Mouse (Mus musculus): Measurements from ENCODE around the gene Olfr281. TPM values are rescaled to one million over a fixed set of nuclear protein-coding genes. Genes with fewer than 3 reads are reported as not detected.
A peak's percentile ranks its signal among the peaks of the same experiment; 100 is the strongest.

Gene Olfr281
- polyA plus RNA-seq, 1 experiment from 2014 or later = not detected

GRCm38 (mm10) chr15:98448521-98448920, 3.9 kb upstream of the Olfr281 start:
- Histone ChIP-seq H3K4me1 (ENCODE audit: insufficient read depth, low read depth, low read length) (no peaks in the 10 kb centered on the region), H3K9ac (replicated peaks; ENCODE audit: low read depth) (no peak overlapping the region), H3K4me2 (replicated peaks; ENCODE audit: low read depth, low read length) (no peak overlapping the region), H3K36me3 (ENCODE audit: insufficient read depth, low read length) (no peaks in the 10 kb centered on the region), H3K27ac (ENCODE audit: low read length) (no peak overlapping the region), H3K9me3 (ENCODE audit: low read length) (no peaks in the 10 kb centered on the region), H3K4me3 (ENCODE audit: low read depth, low read length) (no peak overlapping the region), H3K27me3 (replicated peaks; ENCODE audit: insufficient read depth, low read length) (no peaks in the 10 kb centered on the region)
- 48% methylated on average over 4 of the region's 4 CpGs for WGBS
- ATAC-seq (peak; percentile 26; the same call in 1 of the 2 replicates), DNase-seq (ENCODE audit: low spot score) (peak; percentile 35)
- TF ChIP-seq EP300 (IDR thresholded peaks at IDR 0.05) = peak; percentile 72
- TF ChIP-seq CTCF (IDR thresholded peaks at IDR 0.05) = no peak

DNA sequence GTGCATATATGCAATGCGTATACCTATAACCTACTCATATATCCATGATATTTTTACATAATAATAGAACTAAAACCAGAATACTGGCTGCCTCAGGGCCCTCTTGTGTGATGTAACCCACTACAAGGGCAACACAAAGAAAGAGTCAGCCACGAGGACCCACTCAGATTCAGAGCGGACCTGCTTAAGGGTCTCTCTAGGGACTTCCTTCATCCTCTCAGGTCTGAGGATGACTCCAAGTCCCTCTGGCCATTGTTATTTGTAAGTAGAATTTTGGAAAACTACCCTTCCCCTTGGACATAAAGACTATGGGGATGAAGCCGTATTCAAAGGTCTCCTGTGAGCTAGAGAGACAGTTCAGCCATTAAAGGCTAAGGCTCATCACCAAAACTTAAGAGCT, 17.2 kb downstream of the Olfr281 start, which contains the start of gene OR5BS1P:
Gene OR5BS1P (plus strand): TSS at position 301 of the 400 bp plus-strand sequence.
- H3K4me3 ChIP-seq (ENCODE audit: low read depth, low read length) = no peak within 1 kb of the TSS
- WGBS = 85% methylated on average over 4 of the region's 4 CpGs
- H3K4me2 ChIP-seq (replicated peaks; ENCODE audit: low read depth, low read length) = no peak within 1 kb of the TSS
- no peak for ATAC-seq
- H3K4me1 ChIP-seq (ENCODE audit: insufficient read depth, low read depth, low read length) = no peaks in the 10 kb centered on the region
- no peak within 1 kb of the TSS for H3K27ac ChIP-seq (ENCODE audit: low read length)
- TF ChIP-seq EP300 (IDR thresholded peaks at IDR 0.05) (no peak), CTCF (IDR thresholded peaks at IDR 0.05) (no peak)
- no peak within 1 kb of the TSS for H3K9ac ChIP-seq (replicated peaks; ENCODE audit: low read depth)
- H3K36me3 ChIP-seq (ENCODE audit: insufficient read depth, low read length) = no peaks in the 10 kb centered on the region
- no peak for DNase-seq (ENCODE audit: low spot score)
- H3K9me3 ChIP-seq (ENCODE audit: low read length) = no peaks in the 10 kb centered on the region
- no peaks in the 10 kb centered on the region for H3K27me3 ChIP-seq (replicated peaks; ENCODE audit: insufficient read depth, low read length)

- Histone ChIP-seq H3K9ac (replicated peaks; ENCODE audit: low read depth) (no peak overlapping the region), H3K27me3 (replicated peaks; ENCODE audit: insufficient read depth, low read length) (no peaks in the 10 kb centered on the region), H3K36me3 (ENCODE audit: insufficient read depth, low read length) (no peaks in the 10 kb centered on the region), H3K27ac (ENCODE audit: low read length) (no peak overlapping the region), H3K4me1 (ENCODE audit: insufficient read depth, low read depth, low read length) (no peaks in the 10 kb centered on the region), H3K9me3 (ENCODE audit: low read length) (no peaks in the 10 kb centered on the region), H3K4me3 (ENCODE audit: low read depth, low read length) (no peak overlapping the region), H3K4me2 (replicated peaks; ENCODE audit: low read depth, low read length) (no peak overlapping the region)
- TF ChIP-seq EP300 (IDR thresholded peaks at IDR 0.05) (no peak), CTCF (IDR thresholded peaks at IDR 0.05) (no peak)
- DNase-seq (ENCODE audit: low spot score) (no peak), ATAC-seq (no peak)
- 90% methylated on average over 13 of the region's 13 CpGs for WGBS
Measured at GRCm38 (mm10) chr15:98471539-98471938, 19.2 kb downstream of the Olfr281 start.

DNA sequence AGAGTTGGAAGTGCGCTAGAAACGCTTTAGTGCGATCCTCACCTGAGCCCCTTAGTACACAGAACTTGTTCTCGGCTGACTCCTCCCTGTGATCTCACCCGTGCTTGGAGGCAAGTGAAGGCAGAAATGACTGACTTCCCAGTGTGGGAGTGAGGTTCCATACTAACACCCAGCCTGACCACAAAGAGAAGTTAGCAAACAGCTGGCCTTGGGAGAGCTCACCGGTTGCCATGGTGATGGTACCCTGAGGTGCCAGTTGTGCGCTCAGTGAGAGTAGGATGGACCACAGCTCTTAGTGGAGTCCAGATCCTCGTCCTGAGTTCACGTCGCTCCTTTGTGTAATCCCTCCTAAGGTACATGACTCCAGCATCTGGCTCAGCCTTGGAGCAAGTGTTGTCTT, 22.6 kb downstream of the Olfr281 start:
- Histone ChIP-seq H3K36me3 (ENCODE audit: insufficient read depth, low read length) (no peaks in the 10 kb centered on the region), H3K9ac (replicated peaks; ENCODE audit: low read depth) (no peak overlapping the region), H3K4me3 (ENCODE audit: low read depth, low read length) (no peak overlapping the region), H3K4me2 (replicated peaks; ENCODE audit: low read depth, low read length) (no peak overlapping the region), H3K27me3 (replicated peaks; ENCODE audit: insufficient read depth, low read length) (no peaks in the 10 kb centered on the region), H3K4me1 (ENCODE audit: insufficient read depth, low read depth, low read length) (no peaks in the 10 kb centered on the region), H3K27ac (ENCODE audit: low read length) (no peak overlapping the region), H3K9me3 (ENCODE audit: low read length) (no peaks in the 10 kb centered on the region)
- WGBS = 69% methylated on average over 10 of the region's 10 CpGs
- no peak for TF ChIP-seq CTCF (IDR thresholded peaks at IDR 0.05)
- no peak for TF ChIP-seq EP300 (IDR thresholded peaks at IDR 0.05)
- DNase-seq (ENCODE audit: low spot score) = no peak
- no peak for ATAC-seq

DNA sequence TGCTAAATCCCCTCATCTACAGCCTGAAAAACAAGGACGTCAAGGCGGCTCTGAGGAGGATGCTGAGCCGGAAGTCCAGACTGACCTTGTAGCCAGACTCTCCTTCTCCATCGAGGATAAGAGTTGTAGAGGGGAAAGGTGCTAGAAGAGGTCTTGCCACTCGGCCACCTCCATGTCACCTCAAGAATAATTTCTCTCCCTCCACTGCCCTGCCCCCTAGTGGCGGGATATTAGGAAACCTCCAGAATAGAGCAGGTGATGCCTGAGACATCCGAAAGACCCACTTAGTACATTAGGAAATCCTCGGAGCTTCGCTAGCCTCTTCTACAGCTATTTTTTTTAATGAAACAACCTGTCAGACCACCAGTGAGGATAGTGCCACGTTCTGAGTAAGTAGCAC, 23.0 kb downstream of the Olfr281 start:
- H3K4me1 ChIP-seq (ENCODE audit: insufficient read depth, low read depth, low read length) = no peaks in the 10 kb centered on the region
- no peaks in the 10 kb centered on the region for H3K9me3 ChIP-seq (ENCODE audit: low read length)
- H3K9ac ChIP-seq (replicated peaks; ENCODE audit: low read depth) = no peak overlapping the region
- no peak for TF ChIP-seq EP300 (IDR thresholded peaks at IDR 0.05)
- TF ChIP-seq CTCF (IDR thresholded peaks at IDR 0.05) = peak; percentile 72
- ATAC-seq = no peak
- WGBS = 49% methylated on average over 10 of the region's 10 CpGs
- DNase-seq (ENCODE audit: low spot score) = peak; percentile 39
- no peak overlapping the region for H3K27ac ChIP-seq (ENCODE audit: low read length)
- H3K36me3 ChIP-seq (ENCODE audit: insufficient read depth, low read length) = no peaks in the 10 kb centered on the region
- H3K27me3 ChIP-seq (replicated peaks; ENCODE audit: insufficient read depth, low read length) = no peaks in the 10 kb centered on the region
- H3K4me2 ChIP-seq (replicated peaks; ENCODE audit: low read depth, low read length) = no peak overlapping the region
- no peak overlapping the region for H3K4me3 ChIP-seq (ENCODE audit: low read depth, low read length)

GRCm38 (mm10) chr15:98476281-98476680, 23.9 kb downstream of the Olfr281 start:
- 75% methylated on average over 5 of the region's 5 CpGs for WGBS
- H3K27ac ChIP-seq (ENCODE audit: low read length) = no peak overlapping the region
- H3K36me3 ChIP-seq (ENCODE audit: insufficient read depth, low read length) = no peaks in the 10 kb centered on the region
- H3K4me1 ChIP-seq (ENCODE audit: insufficient read depth, low read depth, low read length) = no peaks in the 10 kb centered on the region
- H3K4me3 ChIP-seq (ENCODE audit: low read depth, low read length) = no peak overlapping the region
- no peak for DNase-seq (ENCODE audit: low spot score)
- no peak overlapping the region for H3K4me2 ChIP-seq (replicated peaks; ENCODE audit: low read depth, low read length)
- no peak for ATAC-seq
- no peak overlapping the region for H3K9ac ChIP-seq (replicated peaks; ENCODE audit: low read depth)
- H3K9me3 ChIP-seq (ENCODE audit: low read length) = no peaks in the 10 kb centered on the region
- TF ChIP-seq EP300 (IDR thresholded peaks at IDR 0.05) (no peak), CTCF (IDR thresholded peaks at IDR 0.05) (no peak)
- no peaks in the 10 kb centered on the region for H3K27me3 ChIP-seq (replicated peaks; ENCODE audit: insufficient read depth, low read length)

DNA sequence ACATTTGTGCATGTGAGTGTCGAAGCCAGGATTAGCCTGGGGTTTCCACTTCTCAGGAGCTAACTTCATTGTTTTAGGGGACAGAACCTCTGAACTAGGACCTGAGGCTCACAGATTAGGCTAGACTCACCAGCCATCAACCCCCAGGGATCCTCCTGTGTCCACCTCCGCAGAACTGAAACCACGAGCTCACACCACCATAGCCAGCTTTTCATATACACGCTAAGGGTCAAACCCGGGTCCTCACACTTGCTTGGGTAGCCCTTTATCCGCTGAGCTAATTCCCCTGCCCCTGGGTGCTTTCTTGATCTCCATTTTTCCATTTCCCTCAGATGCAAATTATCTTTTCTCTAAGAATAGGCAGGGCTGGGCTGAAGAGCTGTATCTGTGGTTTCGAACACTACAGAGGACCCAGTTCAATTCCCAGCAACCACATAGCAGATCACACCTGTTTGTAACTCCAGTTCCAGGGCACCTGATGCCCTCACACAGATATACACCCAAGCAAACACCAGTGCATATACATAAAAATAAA, 27.2 kb downstream of the Olfr281 start:
- Histone ChIP-seq H3K9ac (replicated peaks; ENCODE audit: low read depth) (no peak overlapping the region), H3K4me3 (ENCODE audit: low read depth, low read length) (no peak overlapping the region), H3K27me3 (replicated peaks; ENCODE audit: insufficient read depth, low read length) (no peaks in the 10 kb centered on the region), H3K36me3 (ENCODE audit: insufficient read depth, low read length) (no peaks in the 10 kb centered on the region), H3K27ac (ENCODE audit: low read length) (no peak overlapping the region), H3K4me1 (ENCODE audit: insufficient read depth, low read depth, low read length) (no peaks in the 10 kb centered on the region), H3K4me2 (replicated peaks; ENCODE audit: low read depth, low read length) (no peak overlapping the region), H3K9me3 (ENCODE audit: low read length) (no peaks in the 10 kb centered on the region)
- WGBS = 76% methylated on average over 7 of the region's 7 CpGs
- TF ChIP-seq CTCF (IDR thresholded peaks at IDR 0.05) = no peak
- TF ChIP-seq EP300 (IDR thresholded peaks at IDR 0.05) = no peak
- ATAC-seq (no peak), DNase-seq (ENCODE audit: low spot score) (no peak)

All from lung, postnatal 0 days (tissue).